Mouse (Mus musculus) T-helper 1 cell (primary cell): ENCODE data around the gene Ptpn14.

Experiments
- in situ Hi-C: fragments of 300-600 bp; cut with MboI, MseI; formaldehyde crosslinking; loops from one replicate; pipeline ENCODE4 v1.15.1; 2025; ENCODE audit warnings: high pct_unique_total_duplicates

Gene Ptpn14

GRCm38 (mm10) chr1:189864301-189864700 lies 136.2 kb downstream of the Ptpn14 start:
- in situ Hi-C loops, result no loop called here

- in situ Hi-C loops, result no loop called here
Observed at GRCm38 (mm10) chr1:189864846-189865560, 136.9 kb downstream of the Ptpn14 start.

- in situ Hi-C loops, result no loop called here
Observed at GRCm38 (mm10) chr1:189866621-189867020, 138.6 kb downstream of the Ptpn14 start.

- in situ Hi-C loops, result no loop called here
Observed at GRCm38 (mm10) chr1:189867034-189867433, 139.0 kb downstream of the Ptpn14 start.

DNA sequence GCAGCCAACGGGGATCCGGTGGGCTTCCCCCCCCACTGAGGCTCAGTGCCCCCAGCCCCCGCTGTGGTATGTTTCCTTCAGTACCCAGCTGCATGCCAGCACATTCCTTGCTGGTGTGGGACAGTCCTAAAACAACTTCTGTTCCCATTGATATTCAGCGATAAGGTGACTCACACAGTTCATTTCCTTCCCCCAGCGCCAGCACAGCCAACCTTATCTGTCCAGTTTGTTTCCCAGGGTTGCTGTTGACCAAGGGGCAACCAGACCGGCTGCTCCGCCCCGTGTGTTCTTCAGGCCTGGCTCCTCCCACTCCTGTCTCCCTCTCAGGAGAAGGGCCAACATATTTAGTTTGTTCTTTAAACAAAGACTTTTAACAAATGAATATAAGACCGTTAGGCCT lies 139.4 kb downstream of the Ptpn14 start:
- in situ Hi-C loops, result no loop called here

DNA sequence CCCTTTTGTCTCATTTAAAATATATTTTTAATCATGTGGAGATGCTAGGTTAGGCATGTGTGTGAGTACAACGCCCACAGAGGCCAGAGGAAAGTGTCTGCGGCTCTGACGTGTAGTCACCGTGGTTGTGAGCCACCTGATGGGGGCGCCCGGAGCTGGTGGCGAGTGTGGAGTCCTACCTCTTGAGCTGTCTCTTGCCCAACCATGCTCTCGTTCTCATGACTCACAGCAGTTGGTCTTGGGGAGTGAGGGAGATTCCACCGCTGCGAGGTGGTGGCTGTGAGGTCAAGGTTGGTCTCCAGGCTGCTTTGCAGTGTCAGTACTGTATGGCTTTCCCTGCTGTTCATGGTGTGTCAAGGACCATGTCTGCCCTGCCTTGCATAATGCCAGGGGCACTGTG lies 140.0 kb downstream of the Ptpn14 start:
- in situ Hi-C loops, result no loop called here

- in situ Hi-C loops, result no loop called here
Observed at GRCm38 (mm10) chr1:189869651-189870270, 141.7 kb downstream of the Ptpn14 start.

DNA sequence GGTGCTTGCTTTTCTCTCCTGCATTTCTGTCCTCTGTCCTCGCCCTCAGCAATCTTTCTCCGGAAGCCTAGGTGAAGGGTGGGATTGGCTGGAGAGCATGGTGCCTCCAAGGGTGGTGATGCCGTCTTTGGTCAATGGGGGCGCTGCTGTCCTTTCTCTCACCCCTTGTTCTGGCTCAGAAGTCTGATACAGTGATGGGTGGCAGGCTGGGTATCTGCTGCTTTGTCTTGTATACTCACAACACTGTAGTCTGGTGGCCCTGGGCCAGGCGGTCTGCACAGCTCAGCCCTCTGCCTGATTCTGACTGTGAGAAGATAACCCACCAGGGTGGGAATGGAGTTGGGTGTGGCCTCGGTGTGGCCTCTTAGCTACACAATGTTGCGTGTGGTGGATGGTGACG lies 142.5 kb downstream of the Ptpn14 start:
- in situ Hi-C loops, result no loop called here

- in situ Hi-C loops, result no loop called here
Observed at GRCm38 (mm10) chr1:189871625-189872024, 143.6 kb downstream of the Ptpn14 start.

GRCm38 (mm10) chr1:189872050-189872449 lies 144.0 kb downstream of the Ptpn14 start:
- in situ Hi-C loops, result no loop called here

DNA sequence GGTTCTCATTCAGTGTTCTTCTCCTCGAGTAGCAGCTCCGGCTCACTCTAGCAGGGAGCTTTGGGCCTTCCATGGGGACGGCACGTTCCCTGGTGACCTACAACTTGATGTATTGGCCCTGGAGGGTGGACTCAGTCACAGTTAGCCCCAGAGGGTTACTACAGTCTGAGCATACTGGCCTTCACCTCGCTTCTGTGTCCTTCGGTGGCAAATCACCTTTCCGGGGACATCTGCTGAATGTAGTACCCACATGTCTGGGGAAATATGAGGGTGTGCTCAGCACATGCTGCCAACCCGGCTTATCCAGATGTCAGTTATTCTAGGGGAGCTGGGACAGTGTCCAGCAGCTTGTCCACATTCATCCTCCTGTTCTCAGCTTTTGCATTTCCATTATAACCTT lies 145.5 kb downstream of the Ptpn14 start:
- in situ Hi-C loops, result no loop called here

GRCm38 (mm10) chr1:189875439-189875861 lies 147.4 kb downstream of the Ptpn14 start:
- in situ Hi-C loops, result loop anchor here (5.0 kb wide), 1 partner anchor 102 kb away; no protein-coding TSS in a partner anchor

DNA sequence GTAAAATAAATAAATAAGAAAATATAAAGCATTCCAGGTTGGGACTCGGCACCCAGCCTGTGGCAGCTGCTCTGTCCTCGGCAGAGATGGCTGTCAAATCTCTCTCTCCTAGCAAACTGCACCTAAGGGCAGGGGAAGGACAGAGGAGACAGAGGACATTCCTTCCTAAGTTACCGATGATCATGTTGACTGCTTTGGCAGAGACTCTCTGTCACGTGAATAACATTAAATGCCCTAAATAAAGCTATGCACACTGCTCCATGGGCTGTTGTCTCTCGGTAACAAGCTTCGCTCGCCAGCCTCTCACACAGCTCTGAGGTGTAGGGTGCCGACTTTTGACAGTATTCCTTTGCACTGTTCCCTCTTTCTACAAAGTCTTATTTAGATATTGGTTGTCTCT lies 148.1 kb downstream of the Ptpn14 start:
- in situ Hi-C loops, result loop anchor here (5.0 kb wide), 1 partner anchor 101 kb away; no protein-coding TSS in a partner anchor

DNA sequence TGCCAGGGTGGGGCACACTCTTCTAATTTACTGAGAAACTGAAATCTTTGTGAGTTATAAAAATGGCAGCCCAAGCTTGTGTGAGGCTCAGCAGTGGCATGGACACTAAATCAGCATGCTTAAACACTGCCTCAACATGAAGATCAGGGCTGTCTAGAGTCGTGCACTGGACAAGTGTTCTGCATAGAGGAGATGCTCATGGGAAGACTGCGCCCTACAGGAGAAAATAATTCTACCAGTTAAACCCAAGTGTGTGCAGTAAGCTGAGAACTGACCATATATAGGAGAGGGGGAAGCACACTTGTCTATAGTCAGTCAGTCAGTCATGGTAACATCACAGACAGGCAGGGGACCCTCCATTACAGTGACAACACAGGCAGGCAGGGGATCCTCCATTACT lies 151.1 kb downstream of the Ptpn14 start:
- in situ Hi-C loops, result loop anchor here (5.0 kb wide), 1 partner anchor 98 kb away; no protein-coding TSS in a partner anchor

DNA sequence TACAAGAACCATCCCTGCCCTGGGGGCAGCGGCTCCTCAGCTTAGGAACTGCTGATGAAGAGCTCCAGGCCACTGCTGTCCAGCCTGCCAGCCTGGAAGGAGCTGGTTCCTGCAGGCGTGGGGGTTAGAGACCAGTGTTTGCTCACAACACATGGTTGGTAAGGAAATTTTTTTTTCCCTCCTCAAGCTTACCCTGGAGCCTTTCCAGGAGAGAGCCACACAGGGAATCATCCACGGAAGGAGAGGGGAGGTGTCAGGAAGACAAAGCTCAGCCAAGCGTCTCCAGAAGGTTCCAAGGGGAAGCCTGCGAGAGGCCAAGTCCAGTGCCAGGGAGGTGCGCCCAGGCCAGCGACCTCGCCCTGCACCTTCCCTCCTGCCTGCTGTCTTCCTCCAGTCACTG lies 151.9 kb downstream of the Ptpn14 start:
- in situ Hi-C loops, result loop anchor here (5.0 kb wide), 1 partner anchor 97 kb away; no protein-coding TSS in a partner anchor

DNA sequence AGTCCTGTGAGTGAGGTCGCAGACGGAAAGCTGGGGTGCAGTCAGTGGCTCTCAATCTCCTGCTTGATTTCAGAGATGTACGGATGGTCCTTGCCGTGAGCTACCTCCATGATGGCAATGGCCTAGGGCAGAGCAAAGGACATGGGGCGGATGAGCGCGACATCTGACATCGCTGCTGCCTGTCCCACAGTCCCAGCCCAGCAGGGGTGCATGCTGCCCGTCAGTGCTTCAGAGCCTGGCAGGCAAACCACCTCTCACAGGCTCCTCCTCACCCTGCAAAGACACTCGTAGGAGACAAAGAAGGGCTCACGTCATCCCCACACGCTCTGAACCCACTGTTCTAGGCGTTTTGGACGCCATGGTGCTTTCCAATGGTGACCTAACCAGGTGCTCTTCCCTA lies 152.7 kb downstream of the Ptpn14 start:
- in situ Hi-C loops, result no loop called here

DNA sequence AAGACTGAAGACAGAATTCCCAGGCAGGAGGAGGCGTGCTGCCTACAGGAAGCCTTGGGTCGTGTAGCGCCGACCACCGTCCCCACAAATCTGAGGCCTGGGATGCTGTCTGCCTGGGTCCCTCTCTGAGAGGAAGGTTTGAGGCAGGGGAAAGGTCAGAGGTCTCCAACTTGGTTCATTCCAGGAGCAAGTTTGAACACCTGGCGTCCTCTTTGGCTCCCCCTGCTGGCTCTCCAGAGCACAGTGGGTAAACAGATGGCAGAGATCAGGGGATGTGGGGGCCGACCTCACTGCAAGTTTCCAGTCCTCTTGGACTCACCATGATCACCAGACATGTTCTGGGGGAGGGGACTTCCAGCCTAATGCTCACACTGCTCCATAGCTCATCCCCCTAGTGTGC lies 154.8 kb downstream of the Ptpn14 start:
- in situ Hi-C loops, result no loop called here

DNA sequence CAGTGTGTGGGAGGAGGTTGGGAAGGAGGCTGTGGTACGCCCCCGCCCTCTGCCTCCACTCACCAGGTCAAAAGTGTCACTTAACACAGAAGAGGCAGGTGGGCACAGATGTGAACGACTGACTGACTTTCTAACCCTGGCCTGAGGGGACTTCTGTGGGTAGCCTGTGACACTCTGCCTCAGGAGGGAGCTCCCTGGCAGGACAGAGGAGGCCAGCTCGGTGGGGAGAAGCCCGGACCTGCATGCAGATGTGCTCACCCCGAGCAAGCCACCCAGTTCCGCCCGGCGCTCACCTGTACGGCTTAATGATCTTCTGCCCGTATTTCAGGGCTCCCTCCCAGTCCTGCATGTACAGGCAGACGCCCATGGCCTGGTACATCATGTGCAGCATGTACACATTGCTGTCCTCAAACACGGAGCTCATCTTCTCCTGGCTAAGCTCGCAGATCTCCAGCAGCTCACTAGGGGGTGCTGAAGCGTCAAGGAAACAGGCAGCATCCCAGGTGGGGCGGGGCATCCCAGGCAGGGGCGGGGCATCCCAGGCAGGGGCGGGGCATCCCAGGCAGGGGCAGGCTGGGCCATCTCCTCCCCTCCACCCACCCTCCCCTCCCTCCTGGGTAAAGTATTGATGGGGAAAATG lies 155.6 kb downstream of the Ptpn14 start:
- in situ Hi-C loops, result no loop called here

DNA sequence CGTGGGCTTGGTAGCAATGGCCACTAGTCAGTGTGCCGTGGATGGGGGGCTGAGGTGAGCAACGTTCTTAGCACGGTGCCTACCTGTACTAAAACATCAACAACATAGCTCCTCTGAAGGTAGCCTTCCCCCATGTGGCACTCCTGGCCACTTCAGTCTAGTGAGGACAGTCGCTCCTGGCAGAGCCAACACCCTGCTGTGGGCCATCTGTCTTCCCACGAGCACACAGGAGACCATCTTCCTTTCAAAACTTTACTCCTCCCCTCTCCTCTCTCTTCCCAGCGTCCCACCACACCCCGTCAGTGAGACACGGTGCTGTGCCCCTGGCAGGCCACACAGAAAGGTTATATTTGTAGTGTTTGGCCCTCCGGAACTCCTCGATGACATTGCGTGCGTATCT lies 156.9 kb downstream of the Ptpn14 start:
- in situ Hi-C loops, result no loop called here

DNA sequence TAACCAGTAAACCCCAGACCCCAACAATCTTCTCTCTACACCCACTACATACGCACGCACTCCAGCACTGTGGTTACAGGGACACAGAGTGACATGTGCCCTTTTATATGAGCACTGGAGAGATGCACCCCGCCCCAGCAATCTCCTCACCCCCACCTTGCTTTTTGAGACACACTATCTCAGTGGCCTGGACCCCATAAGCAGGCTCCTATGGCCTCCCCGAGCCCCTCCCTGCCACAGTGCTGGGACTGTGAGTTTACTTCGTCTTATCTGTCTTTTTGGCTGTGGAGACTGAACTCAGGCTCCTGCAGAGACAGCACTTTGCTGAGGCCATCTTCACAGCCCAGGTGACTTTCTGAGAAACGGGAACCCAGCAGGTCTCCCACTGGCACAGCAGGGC lies 157.9 kb downstream of the Ptpn14 start:
- in situ Hi-C loops, result no loop called here

DNA sequence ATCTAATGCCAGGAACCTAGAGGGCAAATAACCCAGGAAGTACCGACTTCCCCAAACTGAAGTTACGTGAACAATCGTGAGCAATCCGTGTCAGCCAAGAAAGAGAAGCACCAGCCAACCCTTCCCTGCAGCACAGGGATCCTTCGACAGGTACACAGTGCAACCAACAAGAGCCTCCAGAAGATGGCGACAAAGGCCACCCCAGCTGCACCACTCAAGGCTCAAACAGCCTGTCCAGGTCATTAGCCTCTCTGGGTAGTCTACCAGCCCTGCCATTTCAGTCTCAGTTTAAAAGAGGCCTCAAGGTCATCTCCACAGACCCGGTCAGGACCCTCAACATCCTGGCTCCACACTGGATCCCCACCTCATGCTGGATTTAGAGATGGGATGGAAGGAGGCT lies 159.4 kb downstream of the Ptpn14 start:
- in situ Hi-C loops, result no loop called here

DNA sequence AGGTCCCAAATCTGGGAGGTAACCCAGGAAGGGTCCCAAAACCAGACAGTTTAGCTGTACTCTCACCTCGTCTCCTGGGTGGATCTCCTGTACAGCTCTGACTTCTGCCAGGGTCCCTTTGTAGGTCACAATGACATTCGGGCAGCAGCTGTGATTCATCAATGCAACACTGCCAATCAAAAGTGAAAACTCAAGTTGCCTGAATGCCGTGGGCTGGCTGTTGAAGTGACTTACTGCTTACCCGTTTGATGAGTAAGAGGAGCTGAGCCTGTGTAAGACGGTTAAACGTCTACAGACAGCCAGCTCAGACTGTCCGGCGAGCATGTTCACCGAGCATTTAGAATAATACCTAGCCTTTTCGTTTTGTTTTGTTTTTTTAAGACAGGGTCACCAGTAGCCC lies 160.7 kb downstream of the Ptpn14 start:
- in situ Hi-C loops, result no loop called here

DNA sequence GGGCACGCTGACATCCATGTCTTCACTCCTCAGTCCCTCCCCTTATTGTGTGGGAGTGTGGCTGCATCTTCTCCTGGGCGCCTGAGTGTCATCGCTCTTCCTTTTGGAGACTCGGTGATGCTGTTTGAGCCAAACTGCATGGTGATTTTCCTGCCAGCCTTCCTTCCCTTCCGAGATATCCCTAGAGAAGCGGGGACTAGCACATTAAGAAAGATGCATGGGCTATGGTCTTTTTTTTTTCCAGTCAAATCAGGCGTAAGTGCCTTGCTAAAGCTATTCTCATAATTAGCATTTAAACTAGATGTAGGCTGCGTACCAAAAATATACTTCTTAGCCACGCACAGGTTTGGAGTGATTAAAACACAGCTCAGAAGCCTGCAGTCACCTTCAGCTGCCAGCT lies 166.1 kb downstream of the Ptpn14 start:
- in situ Hi-C loops, result no loop called here
